Mouse (Mus musculus): ENCODE measurements around the gene Arfgap3.

DNA sequence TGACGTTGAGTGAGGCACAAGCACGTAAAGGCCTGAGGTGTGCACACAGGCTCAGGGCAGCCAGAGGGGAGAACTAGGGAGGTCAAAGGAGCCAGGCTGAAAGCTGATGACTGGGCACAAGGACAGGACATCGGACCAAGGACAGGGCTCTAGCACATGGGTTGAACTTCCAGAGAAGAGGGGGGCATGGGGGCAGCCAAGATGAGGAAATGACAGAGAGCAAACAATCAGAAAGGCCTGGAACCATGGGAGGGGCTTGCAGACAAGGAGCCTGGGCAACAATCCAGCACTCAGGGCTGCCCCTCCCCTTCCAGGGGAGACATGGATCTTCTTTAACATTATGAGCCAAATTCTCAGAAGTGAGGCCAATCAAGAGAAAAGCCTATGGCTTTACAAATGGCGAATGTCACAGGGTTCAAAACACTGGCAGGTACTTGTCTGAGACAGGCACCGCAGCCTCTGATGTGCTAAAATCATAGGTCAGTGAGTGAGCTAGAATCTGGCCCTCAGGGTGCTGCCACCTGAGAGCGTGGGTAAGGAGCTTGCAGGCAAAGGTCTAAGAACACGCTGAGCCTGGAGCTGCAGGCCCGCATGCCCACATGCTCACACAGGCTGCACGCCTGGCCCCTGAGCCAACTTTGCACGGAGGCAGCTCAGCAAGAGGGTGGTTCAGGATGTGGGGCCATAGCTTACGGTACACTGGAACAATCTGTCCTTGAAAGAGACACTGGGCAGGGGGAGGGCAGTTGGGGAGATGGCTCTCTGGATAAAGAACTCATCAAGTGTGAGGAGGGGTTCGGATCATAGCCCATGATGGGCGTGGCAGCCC is 46.2 kb downstream of the Arfgap3 start:
- no peak for TF ChIP-seq CTCF (IDR thresholded peaks at IDR 0.05; ENCODE audit: borderline replicate concordance, extremely low read depth, insufficient read depth, insufficient read length)
- no peak for TF ChIP-seq POLR2A (IDR thresholded peaks at IDR 0.05; ENCODE audit: borderline replicate concordance, extremely low read depth, insufficient read depth, insufficient read length, poor library complexity, severe bottlenecking)
